Comparison of ENCODE assay signal across 17 mouse cellular contexts in the genomic region with DNA sequence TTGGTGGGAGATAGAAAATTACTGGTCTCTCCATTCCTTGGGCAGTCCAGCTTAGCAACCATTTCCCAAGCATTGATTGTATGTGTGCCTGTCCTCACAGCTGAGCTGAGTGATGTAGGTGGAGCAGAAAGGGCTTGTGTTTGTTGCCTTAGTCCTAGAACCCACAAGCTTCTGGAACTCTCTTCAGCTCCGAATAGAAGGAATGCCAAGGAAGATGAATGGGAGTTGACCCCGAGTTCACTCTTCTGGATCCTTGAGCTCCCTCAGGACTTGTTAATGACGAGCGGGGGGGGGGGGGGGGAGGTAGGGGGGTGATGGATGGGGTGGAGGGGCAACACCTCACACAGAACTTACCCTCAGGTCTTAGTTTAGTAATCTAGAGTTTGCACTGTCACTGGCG. TPM values are rescaled to one million over a fixed set of nuclear protein-coding genes. Genes with fewer than 3 reads are reported as not detected.
DNase-seq lines count a peak whose midpoint lies in the region; ATAC-seq and TF ChIP-seq lines count a peak whose summit lies in the region.
"Had no signal": no experiment of that assay in that cellular context is flagged by ENCODE, and none has a peak within 500 bp of the region (broad histone marks: within the 10 kb centered on the region; RNA-seq: fewer than 3 reads in every experiment).

No protein-coding gene starts in this region.

- H3K27ac ChIP-seq in heart, adult 2 months = peak overlapping the region; percentile 43; the same call in 1 of the 2 replicates
- H3K27ac ChIP-seq in kidney, embryonic 16.5 days (ENCODE audit: low read length) = peak overlapping the region; percentile 51
- H3K27ac ChIP-seq in bone marrow macrophage, adult 2 months (ENCODE audit: insufficient read depth, low read depth, low read length) = no peak overlapping the region
- H3K27ac ChIP-seq in forebrain, embryonic 16.5 days (ENCODE audit: low read length) = peak overlapping the region; percentile 22; the same call in 1 of the 2 replicates
- H3K27ac ChIP-seq in intestine, postnatal 0 days (ENCODE audit: low read depth, low read length) = no peak overlapping the region
- H3K27ac ChIP-seq: neural tube, embryonic 12.5 days had no signal

- H3K9me3 ChIP-seq in kidney, embryonic 16.5 days (ENCODE audit: low read length) = no peaks in the 10 kb centered on the region
- no peaks in the 10 kb centered on the region for H3K9me3 ChIP-seq in forebrain, embryonic 16.5 days (ENCODE audit: control insufficient read depth, low read length)
- no peaks in the 10 kb centered on the region for H3K9me3 ChIP-seq in intestine, postnatal 0 days (ENCODE audit: control insufficient read depth)
- H3K9me3 ChIP-seq: neural tube, embryonic 12.5 days had no signal

- no peak overlapping the region for H3K9ac ChIP-seq in heart, adult 2 months (ENCODE audit: low read depth, low read length)
- H3K9ac ChIP-seq in kidney, embryonic 16.5 days (replicated peaks; ENCODE audit: low read length) = no peak overlapping the region
- H3K9ac ChIP-seq in forebrain, embryonic 16.5 days (replicated peaks; ENCODE audit: low read depth, low read length) = no peak overlapping the region
- no peak overlapping the region for H3K9ac ChIP-seq in intestine, postnatal 0 days (ENCODE audit: low read depth, low read length)
- H3K9ac ChIP-seq: neural tube, embryonic 12.5 days had no signal

- TF ChIP-seq EP300 in heart, adult 2 months (IDR thresholded peaks at IDR 0.05; ENCODE audit: insufficient read depth, low read depth, low read length) = no peak

- no peak for DNase-seq in heart, adult 2 months
- no peak for DNase-seq in heart, postnatal 36 days
- DNase-seq in kidney, postnatal 25 days = no peak
- DNase-seq in ovary, adult 18-20 months (ENCODE audit: low spot score) = no peak
- DNase-seq: cerebellum, adult 9-11 months; gastrocnemius, postnatal 14 days; kidney, postnatal 4 days; right cerebral cortex, adult 18-20 months; thymus, postnatal 14 days had no signal

- peaks cover 30% of the 10 kb centered on the region for H3K4me1 ChIP-seq in heart, adult 2 months (ENCODE audit: control insufficient read depth, insufficient read depth, low read length)
- peaks cover 93% of the 10 kb centered on the region for H3K4me1 ChIP-seq in kidney, embryonic 16.5 days (ENCODE audit: insufficient read depth, low read length)
- H3K4me1 ChIP-seq in bone marrow macrophage, adult 2 months (ENCODE audit: control insufficient read depth, insufficient read depth, low read length) = peaks cover 56% of the 10 kb centered on the region
- peaks cover 50% of the 10 kb centered on the region for H3K4me1 ChIP-seq in forebrain, embryonic 16.5 days (replicated peaks; ENCODE audit: control insufficient read depth, insufficient read depth, low read length)
- H3K4me1 ChIP-seq in intestine, postnatal 0 days (replicated peaks; ENCODE audit: control insufficient read depth, insufficient read depth, low read length) = peaks cover 5% of the 10 kb centered on the region; the same call in 1 of the 2 replicates

- no peak for TF ChIP-seq CTCF in heart, adult 2 months (IDR thresholded peaks at IDR 0.05)
- peak; percentile 1; the same call in 1 of the 2 replicates for TF ChIP-seq CTCF in bone marrow macrophage, adult 2 months (IDR thresholded peaks at IDR 0.05; ENCODE audit: low read depth, low read length)
- TF ChIP-seq CTCF in intestine, postnatal 0 days (IDR thresholded peaks at IDR 0.05; ENCODE audit: low read depth) = no peak

- no peaks in the 10 kb centered on the region for H3K27me3 ChIP-seq in heart, adult 2 months (ENCODE audit: control insufficient read depth, insufficient read depth, low read length)
- no peaks in the 10 kb centered on the region for H3K27me3 ChIP-seq in kidney, embryonic 16.5 days (ENCODE audit: insufficient read depth, low read length)
- H3K27me3 ChIP-seq in forebrain, embryonic 16.5 days (replicated peaks; ENCODE audit: control insufficient read depth, insufficient read depth, low read length) = no peaks in the 10 kb centered on the region
- H3K27me3 ChIP-seq in intestine, postnatal 0 days (replicated peaks; ENCODE audit: control insufficient read depth, insufficient read depth, low read length) = no peaks in the 10 kb centered on the region
- H3K27me3 ChIP-seq: neural tube, embryonic 12.5 days had no signal

- no peaks in the 10 kb centered on the region; the same call in 1 of the 2 replicates for H3K79me2 ChIP-seq in heart, adult 2 months (replicated peaks; ENCODE audit: control insufficient read depth, insufficient read depth, low read length)

- no peak for ATAC-seq in kidney, embryonic 16.5 days (ENCODE audit: low FRiP score, low TSS enrichment)
- ATAC-seq in forebrain, embryonic 16.5 days = no peak
- no peak for ATAC-seq in intestine, postnatal 0 days
- ATAC-seq: activated CD4-positive, CD25-positive, alpha-beta regulatory T cell, adult 4 months; hindbrain, embryonic 16.5 days had no signal

- intact Hi-C loops in heart, adult 2 months (cut with DNase I) = no loop called here
- intact Hi-C loops in heart, postnatal 36 days (cut with DNase I) = no loop called here

- H3K4me3 ChIP-seq in heart, adult 2 months = no peak overlapping the region
- H3K4me3 ChIP-seq in kidney, embryonic 16.5 days (ENCODE audit: low read length) = no peak overlapping the region
- no peak overlapping the region for H3K4me3 ChIP-seq in bone marrow macrophage, adult 2 months (ENCODE audit: insufficient read depth, low read length)
- H3K4me3 ChIP-seq in forebrain, embryonic 16.5 days (replicated peaks; ENCODE audit: low read length) = no peak overlapping the region
- H3K4me3 ChIP-seq in intestine, postnatal 0 days (ENCODE audit: low read depth, low read length) = no peak overlapping the region
- H3K4me3 ChIP-seq: neural tube, embryonic 12.5 days had no signal

- no peak overlapping the region for H3K4me2 ChIP-seq in kidney, embryonic 16.5 days (replicated peaks; ENCODE audit: low read depth, low read length)
- no peak overlapping the region for H3K4me2 ChIP-seq in forebrain, embryonic 16.5 days (ENCODE audit: low read length)
- no peak overlapping the region for H3K4me2 ChIP-seq in intestine, postnatal 0 days (replicated peaks; ENCODE audit: low read depth)
- H3K4me2 ChIP-seq: midbrain, embryonic 11.5 days; neural tube, embryonic 12.5 days had no signal

- peaks cover 2% of the 10 kb centered on the region for H3K36me3 ChIP-seq in heart, adult 2 months (ENCODE audit: control insufficient read depth, insufficient read depth, low read length)
- no peaks in the 10 kb centered on the region for H3K36me3 ChIP-seq in kidney, embryonic 16.5 days (ENCODE audit: insufficient read depth, low read length)
- H3K36me3 ChIP-seq in forebrain, embryonic 16.5 days (ENCODE audit: control insufficient read depth, insufficient read depth) = no peaks in the 10 kb centered on the region
- H3K36me3 ChIP-seq in intestine, postnatal 0 days (ENCODE audit: control insufficient read depth, insufficient read depth) = no peaks in the 10 kb centered on the region
- H3K36me3 ChIP-seq: neural tube, embryonic 12.5 days had no signal

- WGBS in heart, adult 2 months = 68% methylated on average over 5 of the region's 5 CpGs
- 23% methylated on average over 5 of the region's 5 CpGs for WGBS in kidney, embryonic 16.5 days
- WGBS in forebrain, embryonic 16.5 days = 41% methylated on average over 4 of the region's 5 CpGs
- 63% methylated on average over 4 of the region's 5 CpGs for WGBS in intestine, postnatal 0 days

- TF ChIP-seq POLR2A in heart, adult 2 months (IDR thresholded peaks at IDR 0.05; ENCODE audit: insufficient read depth, low read depth, low read length) = no peak
- TF ChIP-seq POLR2A in bone marrow macrophage, adult 2 months (IDR thresholded peaks at IDR 0.05; ENCODE audit: borderline replicate concordance, low read depth, low read length) = no peak

RNA-seq across cellular contexts. Expression of a gene that starts 25.9 kb away (rescaled TPM):
- 10 to 100 TPM; 14.9 to 18.1 TPM for total RNA-seq in heart, adult 2 months (2021)
- polyA plus RNA-seq in heart, adult 2 months (2012; rRNA removed) = 10.0 and 14.1 TPM in 2 replicates
- 10 to 100 TPM; 16.7 to 17.8 TPM for total RNA-seq in heart, postnatal 36 days (2021)
- 31.1 and 33.8 TPM in 2 replicates for polyA plus RNA-seq in kidney, embryonic 16.5 days (2015; fragmentation: Nextera tagmentation; extraction: Ambion mirVana)
- polyA plus RNA-seq in bone marrow macrophage, adult 2 months (2012; ENCODE audit: insufficient read depth, insufficient read length, missing spikeins) = 69.2 and 82.2 TPM in 2 replicates
- 14.6 and 19.5 TPM in 2 replicates for polyA plus RNA-seq in forebrain, embryonic 16.5 days (2015; fragmentation: Nextera tagmentation; extraction: Ambion mirVana)
- polyA plus RNA-seq in intestine, postnatal 0 days (2015; fragmentation: Nextera tagmentation; extraction: Ambion mirVana) = 4.9 and 5.1 TPM in 2 replicates

Comparison
In these comparisons a context has a peak if more than half of its experiments do, and no peak if none do; other contexts are left out.
1. H3K27ac ChIP-seq: peak in heart, adult 2 months (single experiment), kidney, embryonic 16.5 days (single experiment) and forebrain, embryonic 16.5 days (single experiment); none in bone marrow macrophage, adult 2 months (single experiment) and intestine, postnatal 0 days (single experiment).